Mouse (Mus musculus) left cerebral cortex, adult 11 months (tissue): ENCODE data around the gene Gm49358.

Source experiments
- DNase-seq: peaks from one replicate; pipeline ENCODE4 v3.0.0; 2022; ENCODE audit warnings: low spot score

Gm49358 gene

DNA sequence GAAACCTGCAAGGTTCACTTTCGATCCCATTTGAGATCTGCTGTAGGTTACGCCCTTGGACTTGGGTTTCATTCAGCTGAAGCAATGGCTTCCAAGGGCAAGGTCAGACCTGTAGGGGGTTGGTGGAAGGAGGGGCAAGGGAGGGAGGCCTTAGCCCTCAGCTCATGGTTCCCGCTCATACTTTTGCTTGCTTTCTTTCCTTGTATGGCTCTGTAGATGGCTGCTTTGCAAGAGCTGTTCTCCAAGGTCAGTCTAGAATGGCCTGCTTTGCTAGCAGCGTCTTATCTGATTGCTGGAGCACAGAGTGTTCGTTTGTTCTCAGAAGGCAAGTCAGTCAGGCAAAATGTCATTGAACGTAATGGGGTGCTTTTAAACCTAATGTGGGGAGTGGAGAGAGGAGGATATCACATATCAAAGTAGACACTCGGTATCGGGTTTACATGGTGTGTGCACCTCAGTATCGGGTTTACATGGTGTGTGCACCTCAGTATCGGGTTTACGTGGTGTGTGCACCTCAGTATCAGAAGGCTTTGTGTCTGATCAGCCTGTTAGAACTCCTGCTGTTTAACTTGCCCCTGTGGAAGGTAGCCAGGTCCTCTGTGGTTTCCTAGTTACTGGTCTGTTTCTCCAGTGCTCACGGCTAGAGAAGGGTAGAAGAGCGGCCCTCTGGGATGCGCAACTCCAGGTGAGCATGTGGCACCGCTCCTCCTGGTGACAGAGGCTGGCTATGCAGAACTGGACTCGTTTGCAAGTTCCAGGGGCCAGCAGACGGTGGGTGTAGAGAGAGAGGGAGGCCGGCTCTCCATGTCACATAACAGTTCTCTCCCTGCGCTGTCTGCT is 50.7 kb downstream of the Gm49358 start:
- no peak for DNase-seq

DNA sequence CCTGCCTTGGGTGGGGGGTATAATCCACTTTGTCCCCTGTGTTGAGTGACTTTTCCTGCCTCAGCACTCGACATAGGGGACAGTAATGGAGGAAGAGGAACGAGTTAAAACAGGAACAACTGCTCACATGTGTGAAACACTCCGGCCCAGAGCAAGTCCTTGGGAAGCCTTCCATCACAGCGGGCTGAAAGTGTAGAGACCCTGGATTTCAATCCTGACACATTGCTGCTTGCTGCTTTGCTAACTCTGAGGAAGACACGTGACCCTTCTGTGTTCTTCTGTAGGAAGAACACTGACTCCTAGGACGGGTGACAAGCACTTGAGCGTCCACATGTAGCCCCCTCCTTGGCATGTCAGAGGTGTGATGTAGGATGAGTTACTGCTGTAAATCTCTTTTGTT is 51.4 kb downstream of the Gm49358 start:
- no peak for DNase-seq

DNA sequence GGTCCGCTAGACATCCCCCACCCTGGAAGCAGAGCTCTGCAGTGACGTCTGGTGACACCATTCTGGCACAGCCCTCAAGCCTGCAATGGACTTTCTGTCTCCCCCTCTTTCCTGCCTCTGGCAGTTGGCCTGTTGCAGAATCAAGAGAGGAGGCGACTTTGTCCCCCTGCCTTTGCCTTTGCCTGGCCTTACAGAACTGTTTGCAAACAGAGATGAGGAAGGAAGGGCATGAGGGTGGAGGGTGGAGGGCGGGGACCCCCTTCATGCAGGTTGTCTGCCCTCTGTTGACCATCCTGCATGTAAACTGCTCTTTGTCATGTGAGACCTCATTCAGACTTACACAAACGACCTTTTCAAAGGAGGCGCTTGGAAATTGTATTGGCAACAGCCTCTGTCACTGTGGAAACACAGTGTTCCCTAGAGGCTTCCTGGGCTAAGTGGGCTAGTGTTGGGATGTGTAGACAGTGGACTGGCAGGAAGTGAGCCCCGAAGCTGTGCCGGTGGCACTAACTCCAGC is 55.9 kb downstream of the Gm49358 start:
- no peak for DNase-seq

DNA sequence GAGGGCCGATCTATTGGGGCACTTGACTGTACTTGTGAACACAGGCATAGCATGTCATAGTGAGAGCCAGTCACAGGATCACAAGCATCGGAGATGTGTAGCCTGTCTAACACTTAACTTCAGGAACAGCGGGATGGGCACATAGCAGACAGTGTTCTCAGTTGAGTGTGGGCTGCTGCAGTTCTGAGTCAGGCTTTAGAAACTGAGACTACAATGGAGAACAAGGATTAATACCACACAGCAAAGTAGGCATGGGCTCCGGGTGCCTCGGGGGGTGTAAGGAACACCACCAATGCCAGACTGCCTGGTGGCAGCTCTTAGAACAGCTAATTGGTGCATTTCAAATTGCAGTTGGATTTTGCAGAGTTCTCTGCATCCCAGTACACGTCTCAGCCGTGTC is 57.2 kb downstream of the Gm49358 start:
- DNase-seq = no peak

DNA sequence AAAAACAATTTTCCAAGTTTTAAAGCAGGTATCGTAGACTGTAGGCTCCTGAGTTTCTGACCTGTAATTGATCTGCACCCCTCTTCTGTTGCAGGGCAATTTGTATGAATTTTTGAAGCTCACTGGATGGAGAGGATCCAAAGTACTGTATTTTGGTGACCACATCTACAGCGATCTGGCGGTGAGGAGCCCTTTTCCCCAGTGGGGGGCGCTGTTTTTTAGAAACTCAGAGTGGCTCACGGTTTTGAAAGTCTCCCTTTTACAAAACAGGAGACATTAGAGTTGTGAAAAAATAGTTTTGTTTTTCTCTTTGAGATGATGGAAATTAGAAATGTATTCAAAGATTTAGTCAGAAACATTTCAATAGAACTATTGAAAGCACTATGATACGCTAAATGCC is 60.3 kb downstream of the Gm49358 start:
- no peak for DNase-seq

DNA sequence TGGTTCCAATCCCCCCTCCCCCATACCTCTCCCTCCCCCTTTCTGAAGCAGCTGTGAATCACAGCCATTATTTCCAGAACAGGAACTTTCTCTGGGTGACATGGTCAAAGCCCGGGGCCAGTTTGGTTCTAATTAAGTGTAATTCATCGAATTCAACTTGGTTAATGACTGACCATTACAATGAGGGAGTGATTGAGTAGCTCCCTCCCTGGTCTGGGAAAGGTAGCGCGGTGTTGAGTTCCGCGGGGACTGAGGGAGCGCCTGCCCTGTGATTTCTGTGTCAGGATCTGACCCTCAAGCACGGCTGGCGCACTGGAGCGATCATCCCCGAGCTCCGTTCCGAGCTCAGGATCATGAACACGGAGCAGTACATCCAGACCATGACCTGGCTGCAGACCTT is 61.1 kb downstream of the Gm49358 start:
- no peak for DNase-seq

DNA sequence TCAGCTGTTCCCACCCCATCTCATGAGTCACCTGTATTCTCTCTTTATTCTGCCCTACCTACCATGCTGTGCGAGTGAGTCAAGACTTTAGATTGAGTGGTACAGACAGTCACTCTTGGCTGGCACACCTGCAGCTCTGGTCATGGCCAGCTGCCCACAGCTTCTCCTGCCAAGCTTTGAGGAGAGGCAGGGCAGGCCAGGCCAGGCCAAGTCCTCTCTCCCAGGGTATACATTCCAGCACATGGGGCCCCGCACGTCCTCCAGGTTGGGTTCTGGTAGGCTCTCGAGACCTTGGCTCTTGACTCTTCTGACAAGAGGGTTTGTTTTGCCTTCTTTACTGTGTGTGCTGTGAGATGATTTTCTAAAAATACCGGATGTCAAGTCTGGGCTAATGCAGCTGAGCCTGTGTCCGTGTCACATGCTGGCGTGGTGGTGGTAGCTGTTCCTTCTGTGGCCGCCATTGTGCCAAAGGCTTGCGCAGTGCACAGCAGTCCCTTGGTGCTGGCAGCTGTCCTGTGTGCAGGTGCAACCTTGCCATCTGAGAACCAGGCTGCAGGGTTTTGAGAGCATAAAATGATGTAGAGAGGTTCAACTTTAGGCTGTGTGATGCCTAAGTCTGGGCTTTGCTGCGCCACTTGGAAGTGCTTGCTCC is 62.2 kb downstream of the Gm49358 start:
- no peak for DNase-seq

DNA sequence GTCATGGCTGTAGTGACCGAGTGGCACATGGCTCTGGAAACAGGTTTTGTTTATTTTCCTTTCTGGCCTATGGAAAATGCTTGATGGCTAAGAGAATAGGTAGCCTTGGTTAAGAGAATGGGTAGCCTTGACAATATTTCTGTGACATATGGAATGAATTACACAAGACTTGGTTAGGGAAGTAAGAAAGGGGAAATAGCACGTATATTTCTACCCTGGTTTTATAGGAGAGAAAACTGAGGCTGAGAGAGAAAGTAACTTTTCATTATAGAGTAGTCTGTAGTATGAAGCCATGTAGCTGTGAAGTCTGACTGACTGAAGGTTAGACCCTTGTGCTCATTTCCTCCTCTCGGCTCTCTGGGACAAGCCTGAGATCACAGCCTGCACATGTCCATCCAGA is 63.2 kb downstream of the Gm49358 start:
- no peak for DNase-seq

DNA sequence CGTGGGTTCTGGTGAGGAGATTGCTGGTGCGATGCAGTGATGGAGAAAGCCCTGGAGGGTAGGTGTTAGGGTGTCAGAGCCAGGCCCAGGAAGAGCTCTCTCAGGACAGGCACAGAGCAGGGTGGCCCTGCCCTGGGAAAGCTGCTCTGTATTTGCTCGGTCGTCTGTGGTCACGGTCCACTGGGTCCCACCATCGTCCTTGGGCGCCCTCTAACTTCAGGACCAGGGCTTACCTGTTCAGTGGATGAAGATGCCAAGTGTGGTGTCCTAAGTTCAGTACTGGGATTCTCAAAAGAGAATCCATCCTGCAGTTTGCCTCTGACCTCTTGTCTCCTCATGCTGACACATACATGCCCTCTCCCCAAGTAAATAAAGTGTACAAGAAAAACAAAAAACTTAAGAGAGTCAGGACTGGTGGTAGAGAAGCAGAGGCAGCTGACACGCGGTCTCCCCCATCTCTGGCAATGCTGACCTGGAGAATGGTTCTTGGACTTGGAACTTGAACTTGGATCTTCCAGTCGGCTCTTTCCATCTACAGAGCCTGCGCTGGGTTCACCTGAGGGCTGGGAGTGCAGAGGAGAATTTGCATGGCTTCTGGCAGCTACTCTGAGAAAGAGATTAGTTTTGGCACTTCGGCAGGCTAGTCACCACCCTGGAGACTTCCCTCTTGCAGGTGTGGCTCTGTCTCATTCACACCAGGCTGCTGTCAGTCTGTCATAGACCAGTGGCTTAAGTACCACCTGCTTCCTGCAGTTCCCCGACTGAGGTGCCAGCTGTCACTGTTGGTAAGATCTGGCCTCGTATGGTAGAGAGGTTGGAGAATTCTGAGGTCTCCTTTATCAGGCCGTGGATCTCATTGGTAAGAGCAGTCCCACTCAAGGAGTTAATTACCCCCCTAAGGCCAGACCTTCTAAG is 64.7 kb downstream of the Gm49358 start:
- DNase-seq = no peak

DNA sequence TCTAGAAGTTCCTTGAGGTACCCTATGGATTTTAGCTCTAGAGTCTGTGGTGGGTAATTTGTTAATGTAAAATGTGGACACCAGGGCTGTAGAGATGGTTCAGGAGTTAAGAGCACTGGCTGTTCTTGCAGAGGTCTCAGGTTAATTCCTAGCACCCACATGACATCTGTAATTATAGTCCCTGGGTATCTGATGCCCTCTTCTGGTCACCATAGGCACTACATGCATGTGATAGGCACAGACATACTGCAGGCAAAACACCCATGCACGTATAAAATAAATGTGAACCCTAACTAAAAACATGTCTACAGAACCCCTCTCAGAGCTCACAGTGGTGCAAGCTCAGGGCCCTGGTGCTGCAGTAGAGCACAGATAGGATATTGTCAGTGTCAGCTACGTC is 65.7 kb downstream of the Gm49358 start:
- no peak for DNase-seq

DNA sequence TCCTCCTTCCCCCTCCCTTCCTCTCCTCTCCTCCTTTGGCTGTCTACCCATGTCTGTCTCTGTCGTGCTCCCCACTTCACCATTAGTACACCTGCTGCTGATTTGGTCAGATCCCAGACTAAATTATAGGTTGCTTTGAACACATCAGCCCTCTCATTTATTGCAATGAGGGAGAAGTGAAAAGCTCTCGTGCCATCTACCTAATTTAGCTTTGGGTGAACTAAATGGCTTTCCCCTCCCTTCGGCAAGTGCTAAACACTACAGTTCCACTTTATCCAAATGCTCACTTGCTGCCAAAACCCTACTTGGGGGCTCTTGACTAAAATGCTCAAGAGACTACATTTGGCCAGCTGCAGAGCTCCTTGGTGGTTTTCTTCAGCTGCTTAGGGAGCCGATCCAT is 73.0 kb downstream of the Gm49358 start:
- DNase-seq = no peak

DNA sequence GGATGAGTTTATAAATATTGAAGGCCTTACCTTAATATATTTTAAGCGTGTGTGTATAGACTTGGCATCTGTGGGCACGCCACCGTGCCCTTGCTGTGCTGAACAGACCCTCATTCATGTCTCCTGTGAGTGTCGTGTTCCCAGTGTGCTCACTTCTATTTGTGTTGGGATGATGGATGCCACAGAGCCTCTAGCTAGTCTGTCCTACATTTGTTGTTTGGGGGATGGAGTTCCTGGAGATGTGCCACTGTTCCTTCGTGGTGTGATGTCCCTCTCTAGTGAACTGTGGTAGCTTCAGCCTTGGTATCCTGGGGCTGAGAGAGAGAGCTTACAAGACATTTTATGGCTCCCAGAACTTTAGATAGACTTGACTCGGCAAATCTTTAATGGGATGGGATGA is 75.1 kb downstream of the Gm49358 start:
- DNase-seq = no peak

DNA sequence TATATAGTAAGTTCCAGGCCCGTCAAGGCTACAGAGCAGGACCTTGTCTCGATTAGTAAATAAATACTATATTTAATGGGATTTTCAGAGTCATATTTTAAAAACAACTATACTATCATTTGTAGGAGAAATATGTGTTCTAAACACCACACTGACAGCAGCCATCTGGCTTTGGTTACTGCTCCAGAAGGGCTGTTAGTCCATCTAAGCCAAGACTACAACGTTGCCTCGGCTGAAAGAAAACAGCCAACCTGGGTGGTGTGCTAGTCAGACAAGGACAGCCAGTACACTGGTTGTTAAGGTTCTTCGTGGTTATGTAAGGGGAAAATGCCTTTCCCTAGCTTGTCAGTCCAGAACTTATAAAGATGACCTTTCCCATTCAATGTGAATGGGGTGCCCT is 78.9 kb downstream of the Gm49358 start:
- no peak for DNase-seq

DNA sequence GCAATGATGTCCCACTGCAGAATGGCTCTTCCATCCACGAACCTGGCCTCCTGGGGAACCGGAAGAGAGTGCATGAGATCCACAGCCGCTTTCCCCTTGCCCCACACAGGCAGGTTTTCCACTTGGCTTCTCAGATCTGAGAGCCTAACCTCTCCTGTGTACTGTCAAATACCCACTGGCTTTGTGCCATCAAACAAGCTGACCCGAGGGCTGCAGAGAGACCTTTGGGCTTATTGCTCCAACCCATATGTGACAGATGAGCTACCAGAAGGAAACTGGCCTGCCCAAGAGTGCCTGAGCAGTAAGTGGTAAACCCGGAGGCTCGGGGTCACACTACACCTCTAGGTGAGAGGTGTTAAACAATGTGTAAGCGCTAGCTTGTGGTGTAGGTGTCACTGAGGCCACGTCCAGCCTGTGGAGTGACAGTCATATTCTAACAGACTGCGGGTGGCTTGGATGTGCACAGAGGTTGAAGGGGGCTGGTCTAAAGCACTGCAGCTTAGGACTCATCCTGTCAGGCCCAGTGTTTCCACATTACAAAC is 83.2 kb downstream of the Gm49358 start:
- DNase-seq = no peak

DNA sequence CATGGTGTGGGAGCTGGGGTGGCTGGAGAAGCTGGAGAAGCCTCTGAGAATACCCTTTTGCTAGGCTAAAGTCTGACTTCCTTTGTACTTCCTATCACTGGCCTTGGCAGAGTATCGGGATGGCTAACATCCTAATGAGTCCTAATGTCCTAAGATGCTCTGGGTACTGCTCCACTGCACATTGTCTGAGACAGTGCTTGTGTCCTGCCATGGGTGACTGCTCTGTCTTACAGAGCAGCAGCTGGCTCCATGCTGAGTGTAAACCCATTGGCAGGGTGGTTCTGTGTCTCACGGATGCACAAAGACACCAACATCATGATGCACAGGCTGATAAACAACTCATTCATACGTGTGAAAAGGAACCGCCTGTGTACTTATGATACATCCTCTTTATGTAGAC is 85.3 kb downstream of the Gm49358 start:
- no peak for DNase-seq

DNA sequence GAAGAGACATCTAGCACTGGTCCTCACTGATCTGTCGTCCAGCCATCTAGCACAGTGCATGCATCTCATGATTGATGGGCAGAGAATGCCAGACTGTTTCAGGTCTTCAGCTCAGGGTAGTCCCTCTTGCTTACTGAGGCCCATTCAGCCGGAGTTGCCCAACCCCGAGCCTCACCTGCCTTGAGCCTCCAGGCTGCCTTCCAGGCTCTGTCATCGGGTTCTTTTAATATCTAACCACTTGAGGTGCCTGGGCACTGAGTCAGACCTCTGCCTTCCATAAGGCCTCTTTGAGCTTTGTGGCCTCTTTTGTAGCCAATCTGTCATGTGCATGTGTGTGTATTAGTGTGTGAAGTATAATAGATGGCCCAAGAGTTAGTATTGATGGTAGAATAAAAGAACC is 85.7 kb downstream of the Gm49358 start:
- DNase-seq = no peak

DNA sequence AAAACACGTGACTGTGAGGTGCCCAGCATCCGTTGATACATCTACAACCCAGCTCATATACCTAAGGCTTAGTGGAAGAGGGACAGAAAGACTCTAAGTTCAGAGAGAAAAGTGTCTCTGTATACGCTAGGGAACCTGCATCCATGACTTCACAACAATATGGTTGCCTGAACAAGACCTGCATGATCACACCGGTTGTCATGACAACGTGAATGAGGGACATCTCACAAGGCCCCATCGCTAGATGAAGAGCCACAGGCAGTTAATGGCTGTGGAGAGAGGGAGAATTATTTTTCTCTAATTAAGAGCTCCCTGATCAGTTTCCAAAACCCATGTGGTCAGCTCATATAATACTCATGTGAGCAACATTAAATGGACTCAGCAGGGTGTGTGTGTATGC is 88.4 kb downstream of the Gm49358 start:
- DNase-seq = no peak

DNA sequence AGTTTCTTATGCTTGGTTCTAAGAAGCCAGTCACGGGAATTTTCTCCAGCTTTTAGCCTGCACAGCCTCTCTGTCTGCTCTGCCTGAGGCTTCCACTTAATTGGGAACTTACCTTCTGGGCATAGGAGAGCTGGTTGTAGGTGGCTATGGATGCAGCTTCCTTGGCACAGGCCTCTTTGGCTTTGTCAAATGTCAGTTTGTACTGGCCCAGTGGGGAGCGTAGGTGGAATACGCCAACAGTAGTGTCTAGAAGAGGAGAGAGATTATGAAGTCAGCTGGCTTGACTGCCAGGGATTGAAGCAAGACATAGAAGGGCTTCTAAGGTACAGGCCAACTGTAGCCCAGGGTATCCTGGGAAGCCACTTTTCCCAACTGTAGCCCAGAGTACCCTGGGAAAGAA is 89.7 kb downstream of the Gm49358 start:
- DNase-seq = no peak

DNA sequence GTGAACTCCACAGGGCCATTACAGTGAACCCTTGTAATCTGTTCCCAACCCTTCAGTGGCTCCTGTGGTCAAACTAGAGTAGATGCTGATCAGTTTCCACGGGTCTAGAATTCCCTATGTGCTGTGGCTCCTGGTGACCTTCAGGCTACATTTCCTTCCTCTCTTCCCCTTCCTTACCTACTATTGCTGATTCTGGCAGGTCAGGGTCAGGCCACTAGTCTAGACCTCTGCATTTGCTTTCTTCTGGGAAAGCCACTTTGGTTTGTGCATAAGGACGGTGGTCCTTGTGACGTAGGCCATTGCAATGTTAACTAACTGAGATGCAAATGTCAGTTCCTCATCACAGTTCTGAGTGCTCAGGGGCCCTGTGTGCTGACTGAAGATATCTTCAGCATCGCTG is 96.6 kb downstream of the Gm49358 start:
- no peak for DNase-seq

DNA sequence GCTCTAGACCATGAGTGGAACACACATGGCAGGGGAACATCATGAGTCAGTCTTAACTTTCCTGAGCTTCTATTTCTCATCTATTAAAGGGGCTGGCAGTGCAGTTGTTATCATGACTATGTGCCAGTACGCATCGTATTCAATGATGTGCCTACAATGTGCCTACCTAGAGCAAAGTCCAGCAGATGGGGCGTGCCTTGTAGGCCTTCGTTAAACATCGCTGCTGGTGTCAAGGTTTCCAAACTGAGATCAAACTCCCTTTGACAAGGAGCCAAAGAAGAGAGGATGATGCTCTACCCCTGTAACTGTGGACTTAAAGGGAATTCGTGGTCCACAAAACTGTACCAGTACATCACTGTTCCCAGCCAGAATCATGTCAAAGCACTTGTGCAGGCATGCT is 98.7 kb downstream of the Gm49358 start:
- DNase-seq = no peak

DNA sequence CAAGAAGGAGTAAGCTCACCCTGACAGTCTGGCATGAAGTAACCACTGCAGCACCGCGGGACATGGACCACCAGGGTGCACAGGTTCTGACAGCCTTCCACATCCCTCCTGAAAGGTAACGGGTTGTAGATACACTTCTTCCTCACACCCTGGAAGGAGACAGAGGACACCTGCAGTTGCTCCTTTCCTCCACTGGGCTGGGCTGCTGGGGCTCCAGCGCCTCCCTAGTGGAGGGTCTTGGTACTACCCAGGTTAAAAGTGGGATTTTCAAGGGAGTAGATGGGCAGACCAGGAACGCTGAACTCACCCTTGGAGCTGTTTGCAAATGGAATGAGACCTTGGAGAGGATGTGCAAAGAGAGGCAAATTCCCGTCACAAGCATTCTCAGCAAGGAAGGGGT is 99.7 kb downstream of the Gm49358 start:
- no peak for DNase-seq

DNA sequence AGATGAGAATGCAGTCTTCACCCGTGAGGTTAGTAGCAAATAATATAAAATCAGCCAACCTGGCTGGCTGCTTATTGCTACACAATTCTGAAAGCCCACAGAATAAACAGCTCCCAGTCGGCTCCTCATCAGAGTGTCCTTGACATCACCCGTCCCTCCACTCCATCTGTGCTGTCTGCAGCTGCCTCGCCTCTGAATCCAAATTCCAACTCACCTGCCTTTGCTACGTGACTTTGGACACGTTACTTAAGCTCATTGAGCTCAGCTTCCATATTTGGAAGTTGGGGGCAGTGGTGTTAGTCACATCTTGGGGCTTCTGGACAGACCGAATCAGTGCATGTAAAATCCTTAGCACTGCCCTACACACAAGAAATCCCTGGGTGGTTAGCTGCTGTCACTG is 108.3 kb downstream of the Gm49358 start:
- DNase-seq = no peak
